Mouse (Mus musculus) forebrain, embryonic 10.5 days (tissue): Measurements from ENCODE around the gene Ctss. TPM values are rescaled to one million over a fixed set of nuclear protein-coding genes. Genes with fewer than 3 reads are reported as not detected.
A peak's percentile ranks its signal among the peaks of the same experiment; 100 is the strongest.
"Not testable (repeated sequence)": the region's sequence is repeated elsewhere in the genome, so short reads cannot be mapped to it uniquely, and the experiment has no call there.

ENCODE experiments used
- DNase-seq: peaks from one replicate; pipeline ENCODE4 v3.0.0-alpha.2; 2017; ENCODE audit warnings: low spot score; ENCODE audit errors: extremely low spot score
- H3K27ac ChIP-seq: fragments of 300-500 bp; sonication (generic); 2 replicates; pipeline ENCODE4 v1.5.1; 2016; ENCODE audit warnings: mild to moderate bottlenecking
- H3K27me3 ChIP-seq: fragments of 300-500 bp; sonication (generic); 2 replicates; pipeline ENCODE4 v1.6.1; 2016; ENCODE audit warnings: mild to moderate bottlenecking; ENCODE audit not compliant: poor library complexity, severe bottlenecking
- H3K36me3 ChIP-seq: fragments of 300-500 bp; sonication (generic); replicated peaks from 2 replicates; pipeline ENCODE4 v1.6.1; 2016; ENCODE audit warnings: mild to moderate bottlenecking, moderate library complexity
- H3K4me1 ChIP-seq: fragments of 300-500 bp; sonication (generic); 2 replicates; pipeline ENCODE4 v1.6.1; 2016
- H3K4me3 ChIP-seq: fragments of 300-500 bp; sonication (generic); 2 replicates; pipeline ENCODE4 v1.5.1; 2016; ENCODE audit warnings: mild to moderate bottlenecking, moderate library complexity
- H3K9me3 ChIP-seq: fragments of 300-500 bp; sonication (generic); 2 replicates; pipeline ENCODE4 v1.6.1; 2016; ENCODE audit warnings: mild to moderate bottlenecking, moderate library complexity
- WGBS: fragments of 180-500 bp; shearing (Covaris S2); methylation state at CpG from one replicate; pipeline ENCODE4 v1.1.7; 2016; 5-methylcytosine and 5-hydroxymethylcytosine counted together
- polyA plus RNA-seq: library from polyadenylated mRNA; unstranded; fragments of >200 nt; fragmentation: Nextera tagmentation; extraction: Ambion mirVana; gene quantifications from 2 replicates; pipeline ENCODE4 v1.2.1, GENCODE M21; 2016

The Ctss gene
- polyA plus RNA-seq, 1 experiment from 2014 or later = 3.9 TPM

- DNase-seq = not testable (repeated sequence)
These were observed 14.6 kb downstream of the Ctss start for GRCm38 (mm10) chr3:95541186-95541585.

GRCm38 (mm10) chr3:95542171-95542570 is 15.6 kb downstream of the Ctss start:
- no peaks in the 10 kb centered on the region for H3K4me1 ChIP-seq
- H3K36me3 ChIP-seq = no peaks in the 10 kb centered on the region
- no peak overlapping the region for H3K27ac ChIP-seq
- no peaks in the 10 kb centered on the region for H3K27me3 ChIP-seq
- H3K4me3 ChIP-seq = no peak overlapping the region
- DNase-seq = no peak
- no peaks in the 10 kb centered on the region for H3K9me3 ChIP-seq

More at GRCm38 (mm10) chr3:95541186-95541585, 14.6 kb downstream of the Ctss start:
- H3K27ac ChIP-seq, H3K36me3 ChIP-seq, H3K27me3 ChIP-seq, H3K4me3 ChIP-seq, H3K9me3 ChIP-seq, H3K4me1 ChIP-seq: not testable (repeated sequence)
- 96% methylated on average over 2 of the region's 2 CpGs for WGBS

GRCm38 (mm10) chr3:95542981-95543380 is 16.4 kb downstream of the Ctss start:
- Histone ChIP-seq H3K9me3 (no peaks in the 10 kb centered on the region), H3K27me3 (no peaks in the 10 kb centered on the region), H3K36me3 (no peaks in the 10 kb centered on the region), H3K27ac (no peak overlapping the region), H3K4me1 (no peaks in the 10 kb centered on the region), H3K4me3 (no peak overlapping the region)
- 75% methylated on average over 7 of the region's 7 CpGs for WGBS
- DNase-seq = no peak

- Histone ChIP-seq H3K4me3 (no peak overlapping the region), H3K4me1 (no peaks in the 10 kb centered on the region), H3K27ac (no peak overlapping the region), H3K36me3 (no peaks in the 10 kb centered on the region), H3K27me3 (no peaks in the 10 kb centered on the region), H3K9me3 (no peaks in the 10 kb centered on the region)
- 74% methylated on average over 1 of the region's 1 CpGs for WGBS
- DNase-seq = no peak
These were observed 23.6 kb downstream of the Ctss start for GRCm38 (mm10) chr3:95550176-95550575.

GRCm38 (mm10) chr3:95553986-95554385 is 27.4 kb downstream of the Ctss start:
- Histone ChIP-seq H3K36me3 (no peaks in the 10 kb centered on the region), H3K27ac (no peak overlapping the region), H3K4me1 (no peaks in the 10 kb centered on the region), H3K9me3 (no peaks in the 10 kb centered on the region), H3K27me3 (no peaks in the 10 kb centered on the region), H3K4me3 (no peak overlapping the region)
- DNase-seq = no peak
- 75% methylated on average over 3 of the region's 3 CpGs for WGBS

- Histone ChIP-seq H3K9me3 (0 out of 2 replicates have a peak, but pooled peaks cover 3% of the 10 kb centered on the region), H3K27ac (no peak within 1 kb of the TSS), H3K4me3 (no peak within 1 kb of the TSS), H3K27me3 (no peaks in the 10 kb centered on the region), H3K4me1 (no peaks in the 10 kb centered on the region), H3K36me3 (no peaks in the 10 kb centered on the region)
- whole genome bisulfite sequencing = 92% methylated on average over 27 of the region's 27 CpGs
- no peak for DNase-seq
These were observed 32.9 kb downstream of the Ctss start, which contains the start of gene Hormad1 for GRCm38 (mm10) chr3:95559437-95559836. Gene Hormad1, plus strand, starts transcription at chr3:95559677.

GRCm38 (mm10) chr3:95560738-95561137 is 34.2 kb downstream of the Ctss start:
- no peak for DNase-seq
- H3K4me1 ChIP-seq = no peaks in the 10 kb centered on the region
- H3K36me3 ChIP-seq = no peaks in the 10 kb centered on the region
- H3K27me3 ChIP-seq = no peaks in the 10 kb centered on the region
- H3K9me3 ChIP-seq = 0 out of 2 replicates have a peak, but pooled peaks cover 3% of the 10 kb centered on the region
- H3K27ac ChIP-seq = no peak overlapping the region
- WGBS = 92% methylated on average over 3 of the region's 3 CpGs
- no peak overlapping the region for H3K4me3 ChIP-seq

GRCm38 (mm10) chr3:95561826-95562225 is 35.2 kb downstream of the Ctss start:
- 0 out of 2 replicates have a peak, but pooled peaks cover 3% of the 10 kb centered on the region for H3K9me3 ChIP-seq
- H3K27me3 ChIP-seq = no peaks in the 10 kb centered on the region
- H3K27ac ChIP-seq = no peak overlapping the region
- H3K4me3 ChIP-seq = no peak overlapping the region
- H3K4me1 ChIP-seq = no peaks in the 10 kb centered on the region
- no peak for DNase-seq
- no peaks in the 10 kb centered on the region for H3K36me3 ChIP-seq
- 80% methylated on average over 2 of the region's 2 CpGs for WGBS

- WGBS = 87% methylated on average over 3 of the region's 3 CpGs
- Histone ChIP-seq H3K4me1 (no peaks in the 10 kb centered on the region), H3K27ac (no peak overlapping the region), H3K9me3 (no peaks in the 10 kb centered on the region), H3K36me3 (no peaks in the 10 kb centered on the region), H3K4me3 (no peak overlapping the region), H3K27me3 (no peaks in the 10 kb centered on the region)
- DNase-seq = no peak
These were observed 43.0 kb downstream of the Ctss start for GRCm38 (mm10) chr3:95569585-95569984.

GRCm38 (mm10) chr3:95587754-95588603 is 61.4 kb downstream of the Ctss start:
- WGBS = 53% methylated on average over 8 of the region's 8 CpGs
- Histone ChIP-seq H3K27ac (peak overlapping the region; percentile 82), H3K9me3 (no peaks in the 10 kb centered on the region), H3K4me1 (peaks cover 14% of the 10 kb centered on the region), H3K4me3 (peak overlapping the region; percentile 76), H3K27me3 (no peaks in the 10 kb centered on the region), H3K36me3 (peaks cover 23% of the 10 kb centered on the region)
- DNase-seq = no peak

GRCm38 (mm10) chr3:95588604-95589086 is 62.1 kb downstream of the Ctss start, which contains the start of gene Golph3l:
Gene Golph3l, plus strand, starts transcription at chr3:95588934.
- H3K9me3 ChIP-seq = no peaks in the 10 kb centered on the region
- no peaks in the 10 kb centered on the region for H3K27me3 ChIP-seq
- peak within 1 kb of the TSS; percentile 76 for H3K4me3 ChIP-seq
- peaks cover 29% of the 10 kb centered on the region for H3K36me3 ChIP-seq
- WGBS = under 1% methylated on average over 12 of the region's 12 CpGs
- peak within 1 kb of the TSS; percentile 84 for H3K27ac ChIP-seq
- H3K4me1 ChIP-seq = peaks cover 14% of the 10 kb centered on the region
- peak; percentile 90 for DNase-seq

GRCm38 (mm10) chr3:95598734-95599133 is 72.1 kb downstream of the Ctss start:
- Histone ChIP-seq H3K4me1 (no peaks in the 10 kb centered on the region), H3K4me3 (no peak overlapping the region), H3K27ac (no peak overlapping the region), H3K27me3 (no peaks in the 10 kb centered on the region), H3K36me3 (peaks cover 54% of the 10 kb centered on the region), H3K9me3 (no peaks in the 10 kb centered on the region)
- no peak for DNase-seq

- Histone ChIP-seq H3K27me3 (no peaks in the 10 kb centered on the region), H3K27ac (no peak overlapping the region), H3K4me1 (no peaks in the 10 kb centered on the region), H3K9me3 (no peaks in the 10 kb centered on the region), H3K36me3 (peaks cover 38% of the 10 kb centered on the region), H3K4me3 (no peak overlapping the region)
- WGBS = 95% methylated on average over 3 of the region's 3 CpGs
- DNase-seq = no peak
These were observed 74.7 kb downstream of the Ctss start for GRCm38 (mm10) chr3:95601287-95601686.
